Mouse (Mus musculus): ENCODE data around the gene Cercam. TPM values are rescaled to one million over a fixed set of nuclear protein-coding genes. Genes with fewer than 3 reads are reported as not detected.

Gene Cercam
- polyA plus RNA-seq, 1 experiment from 2014 or later = 22.6 TPM

- Histone ChIP-seq H3K27me3 (replicated peaks; ENCODE audit: control insufficient read depth, insufficient read depth, low read length) (no peaks in the 10 kb centered on the region), H3K4me1 (ENCODE audit: control insufficient read depth, insufficient read depth, low read depth, low read length) (no peaks in the 10 kb centered on the region), H3K36me3 (ENCODE audit: control insufficient read depth, insufficient read depth, low read length) (peaks cover 48% of the 10 kb centered on the region), H3K4me2 (ENCODE audit: low read length) (no peak overlapping the region), H3K27ac (ENCODE audit: low read depth, low read length) (no peak overlapping the region), H3K9me3 (ENCODE audit: control insufficient read depth, low read length) (no peaks in the 10 kb centered on the region), H3K9ac (ENCODE audit: low read depth, low read length) (no peak overlapping the region), H3K4me3 (ENCODE audit: low read length) (no peak overlapping the region)
- ATAC-seq = no peak
- 94% methylated on average over 11 of the region's 11 CpGs for WGBS
These were observed 48.7 kb downstream of the Cercam start for GRCm38 (mm10) chr2:29917621-29918020.

- Histone ChIP-seq H3K36me3 (ENCODE audit: control insufficient read depth, insufficient read depth, low read length) (peaks cover 52% of the 10 kb centered on the region), H3K9me3 (ENCODE audit: control insufficient read depth, low read length) (no peaks in the 10 kb centered on the region), H3K4me3 (ENCODE audit: low read length) (no peak overlapping the region), H3K27me3 (replicated peaks; ENCODE audit: control insufficient read depth, insufficient read depth, low read length) (no peaks in the 10 kb centered on the region), H3K4me1 (ENCODE audit: control insufficient read depth, insufficient read depth, low read depth, low read length) (no peaks in the 10 kb centered on the region), H3K9ac (ENCODE audit: low read depth, low read length) (no peak overlapping the region), H3K4me2 (ENCODE audit: low read length) (no peak overlapping the region), H3K27ac (ENCODE audit: low read depth, low read length) (no peak overlapping the region)
- no peak for ATAC-seq
- 65% methylated on average over 11 of the region's 11 CpGs for WGBS
These were observed 53.0 kb downstream of the Cercam start for GRCm38 (mm10) chr2:29922011-29922410.

GRCm38 (mm10) chr2:29926542-29926941, 57.6 kb downstream of the Cercam start:
- H3K27me3 ChIP-seq (replicated peaks; ENCODE audit: control insufficient read depth, insufficient read depth, low read length) = no peaks in the 10 kb centered on the region
- WGBS = 92% methylated on average over 5 of the region's 5 CpGs
- H3K4me3 ChIP-seq (ENCODE audit: low read length) = no peak overlapping the region
- ATAC-seq = no peak
- H3K36me3 ChIP-seq (ENCODE audit: control insufficient read depth, insufficient read depth, low read length) = peaks cover 54% of the 10 kb centered on the region
- H3K4me1 ChIP-seq (ENCODE audit: control insufficient read depth, insufficient read depth, low read depth, low read length) = no peaks in the 10 kb centered on the region
- H3K27ac ChIP-seq (ENCODE audit: low read depth, low read length) = no peak overlapping the region
- H3K4me2 ChIP-seq (ENCODE audit: low read length) = no peak overlapping the region
- H3K9ac ChIP-seq (ENCODE audit: low read depth, low read length) = no peak overlapping the region
- no peaks in the 10 kb centered on the region for H3K9me3 ChIP-seq (ENCODE audit: control insufficient read depth, low read length)

GRCm38 (mm10) chr2:29930506-29930905, 61.5 kb downstream of the Cercam start:
- Histone ChIP-seq H3K36me3 (ENCODE audit: control insufficient read depth, insufficient read depth, low read length) (peaks cover 26% of the 10 kb centered on the region), H3K27ac (ENCODE audit: low read depth, low read length) (no peak overlapping the region), H3K4me2 (ENCODE audit: low read length) (no peak overlapping the region), H3K9me3 (ENCODE audit: control insufficient read depth, low read length) (no peaks in the 10 kb centered on the region), H3K4me1 (ENCODE audit: control insufficient read depth, insufficient read depth, low read depth, low read length) (no peaks in the 10 kb centered on the region), H3K4me3 (ENCODE audit: low read length) (no peak overlapping the region), H3K9ac (ENCODE audit: low read depth, low read length) (no peak overlapping the region), H3K27me3 (replicated peaks; ENCODE audit: control insufficient read depth, insufficient read depth, low read length) (no peaks in the 10 kb centered on the region)
- ATAC-seq = no peak
- 79% methylated on average over 10 of the region's 10 CpGs for WGBS

GRCm38 (mm10) chr2:29931194-29931593, 62.2 kb downstream of the Cercam start:
- peaks cover 19% of the 10 kb centered on the region for H3K36me3 ChIP-seq (ENCODE audit: control insufficient read depth, insufficient read depth, low read length)
- no peak for ATAC-seq
- no peak overlapping the region for H3K9ac ChIP-seq (ENCODE audit: low read depth, low read length)
- H3K4me1 ChIP-seq (ENCODE audit: control insufficient read depth, insufficient read depth, low read depth, low read length) = peaks cover 6% of the 10 kb centered on the region
- no peak overlapping the region for H3K27ac ChIP-seq (ENCODE audit: low read depth, low read length)
- WGBS = 82% methylated on average over 6 of the region's 6 CpGs
- H3K4me2 ChIP-seq (ENCODE audit: low read length) = no peak overlapping the region
- H3K27me3 ChIP-seq (replicated peaks; ENCODE audit: control insufficient read depth, insufficient read depth, low read length) = no peaks in the 10 kb centered on the region
- H3K4me3 ChIP-seq (ENCODE audit: low read length) = no peak overlapping the region
- H3K9me3 ChIP-seq (ENCODE audit: control insufficient read depth, low read length) = no peaks in the 10 kb centered on the region

Small RNA genes lying within 50 kb of the gene (microRNA-seq; reads per million reads assigned to microRNA genes)
- gene Mir219a-2 (not detected), gene Mir219b (not detected)

Other genes with a start within 250 kb of the Cercam start
- 14.8 and 18.6 TPM in 2 replicates for gene Rapgef1, start 249.4 kb upstream of the Cercam start, polyA plus RNA-seq (2015; fragmentation: Nextera tagmentation; extraction: Ambion mirVana)
- 0.15 and 0.38 TPM in 2 replicates for gene Gm13420, start 117.5 kb upstream of the Cercam start, polyA plus RNA-seq (2015; fragmentation: Nextera tagmentation; extraction: Ambion mirVana)
- gene Gm13547, start 109.9 kb upstream of the Cercam start, polyA plus RNA-seq (2015; fragmentation: Nextera tagmentation; extraction: Ambion mirVana) = not detected in 2 replicates
- gene Coq4, start 81.7 kb upstream of the Cercam start, polyA plus RNA-seq (2015; fragmentation: Nextera tagmentation; extraction: Ambion mirVana) = 44.0 and 48.6 TPM in 2 replicates
- gene Trub2, start 80.7 kb upstream of the Cercam start, polyA plus RNA-seq (2015; fragmentation: Nextera tagmentation; extraction: Ambion mirVana) = 32.5 and 34.2 TPM in 2 replicates
- 45.9 and 47.9 TPM in 2 replicates for gene Slc27a4, start 66.5 kb upstream of the Cercam start, polyA plus RNA-seq (2015; fragmentation: Nextera tagmentation; extraction: Ambion mirVana)
- gene Urm1, start 49.1 kb upstream of the Cercam start, polyA plus RNA-seq (2015; fragmentation: Nextera tagmentation; extraction: Ambion mirVana) = 27.4 and 31.4 TPM in 2 replicates
- gene Odf2, start 20.1 kb downstream of the Cercam start, polyA plus RNA-seq (2015; fragmentation: Nextera tagmentation; extraction: Ambion mirVana) = 61.0 and 61.2 TPM in 2 replicates
- 59.6 and 66.0 TPM in 2 replicates for gene Gle1, start 66.3 kb downstream of the Cercam start, polyA plus RNA-seq (2015; fragmentation: Nextera tagmentation; extraction: Ambion mirVana)
- 234 and 268 TPM in 2 replicates for gene Sptan1, start 96.4 kb downstream of the Cercam start, polyA plus RNA-seq (2015; fragmentation: Nextera tagmentation; extraction: Ambion mirVana)
- gene Wdr34, start 179.7 kb downstream of the Cercam start, polyA plus RNA-seq (2015; fragmentation: Nextera tagmentation; extraction: Ambion mirVana) = 76.4 and 78.1 TPM in 2 replicates
- gene Set, start 188.2 kb downstream of the Cercam start, polyA plus RNA-seq (2015; fragmentation: Nextera tagmentation; extraction: Ambion mirVana) = 284 and 285 TPM in 2 replicates
- gene Pkn3, start 208.5 kb downstream of the Cercam start, polyA plus RNA-seq (2015; fragmentation: Nextera tagmentation; extraction: Ambion mirVana) = 1.6 and 2.1 TPM in 2 replicates
- 31.3 and 32.2 TPM in 2 replicates for gene Zdhhc12, start 224.5 kb downstream of the Cercam start, polyA plus RNA-seq (2015; fragmentation: Nextera tagmentation; extraction: Ambion mirVana)

All from hindbrain, embryonic 16.5 days (tissue).